Mouse (Mus musculus) small intestine, adult 2 months (tissue): Measurements from ENCODE around the gene Krt2.

Experiments used
- CTCF ChIP-seq: fragments of 200-500 bp; IDR thresholded peaks from 2 replicates; pipeline ENCODE4 v1.5.1; 2012; ENCODE audit warnings: low read depth, mild to moderate bottlenecking, control low read depth, inconsistent platforms, low read length, moderate library complexity, mixed read lengths; ENCODE audit not compliant: insufficient replicate concordance, insufficient read length; ENCODE audit errors: extremely low read depth
- POLR2A ChIP-seq: fragments of 200-500 bp; IDR thresholded peaks from 2 replicates; pipeline ENCODE4 v1.6.1; 2012; ENCODE audit warnings: low read depth, mild to moderate bottlenecking, control low read depth, inconsistent platforms, low read length, moderate library complexity

- TF ChIP-seq POLR2A (no peak), CTCF (no peak)
These were observed 34.6 kb upstream of the Krt2 start for GRCm38 (mm10) chr15:101852571-101852970.
